Mouse (Mus musculus) hindbrain, postnatal 0 days (tissue): ENCODE data around the gene Xrra1. TPM values are rescaled to one million over a fixed set of nuclear protein-coding genes. Genes with fewer than 3 reads are reported as not detected.
A peak's percentile ranks its signal among the peaks of the same experiment; 100 is the strongest.
"Not testable (repeated sequence)": the region's sequence is repeated elsewhere in the genome, so short reads cannot be mapped to it uniquely, and the experiment has no call there.

Experiments used
- ATAC-seq: fragments of 200-750 bp; cut with Nextera tagmentation; 2 replicates; pipeline ENCODE4 v1.8.0; 2017; ENCODE audit warnings: mild to moderate bottlenecking, moderate TSS enrichment, moderate library complexity
- DNase-seq: peaks from one replicate; pipeline ENCODE4 v3.0.0-alpha.2; 2015; ENCODE audit warnings: low spot score
- H3K27ac ChIP-seq: fragments of 300-500 bp; sonication (generic); 2 replicates; pipeline ENCODE4 v1.5.1; 2014; ENCODE audit warnings: mild to moderate bottlenecking
- H3K27me3 ChIP-seq: fragments of 300-500 bp; sonication (generic); 2 replicates; pipeline ENCODE4 v1.6.1; 2014; ENCODE audit warnings: low read length, mixed read lengths; ENCODE audit not compliant: insufficient read depth
- H3K36me3 ChIP-seq: fragments of 300-500 bp; sonication (generic); 2 replicates; pipeline ENCODE4 v1.6.1; 2014; ENCODE audit warnings: low read length, mixed read lengths; ENCODE audit not compliant: insufficient read depth
- H3K4me1 ChIP-seq: fragments of 300-500 bp; sonication (generic); 2 replicates; pipeline ENCODE4 v1.6.1; 2014; ENCODE audit warnings: antibody characterized with exemption, low read length, mixed read lengths; ENCODE audit not compliant: insufficient read depth
- H3K4me2 ChIP-seq: fragments of 300-500 bp; sonication (generic); 2 replicates; pipeline ENCODE4 v1.6.1; 2014; ENCODE audit warnings: low read depth, mild to moderate bottlenecking, low read length, moderate library complexity, mixed read lengths
- H3K4me3 ChIP-seq: fragments of 300-500 bp; sonication (generic); 2 replicates; pipeline ENCODE4 v1.5.1; 2014; ENCODE audit warnings: low read length
- H3K9ac ChIP-seq: fragments of 300-500 bp; sonication (generic); replicated peaks from 2 replicates; pipeline ENCODE4 v1.6.1; 2014; ENCODE audit warnings: mild to moderate bottlenecking, low read length, moderate library complexity, mixed read lengths
- H3K9me3 ChIP-seq: fragments of 300-500 bp; sonication (generic); 2 replicates; pipeline ENCODE4 v1.6.1; 2016; ENCODE audit warnings: low read length, mixed read lengths
- CTCF ChIP-seq: IDR thresholded peaks from 2 replicates; pipeline ENCODE4 v1.5.1; 2016; ENCODE audit warnings: antibody characterized with exemption, control low read depth, low read depth
- WGBS: fragments of 180-500 bp; shearing (Covaris S2); extraction: QIAGEN DNeasy Blood & Tissue Kit; methylation state at CpG from one replicate; pipeline ENCODE4 v1.1.7; 2014; 5-methylcytosine and 5-hydroxymethylcytosine counted together
- polyA plus RNA-seq: library from polyadenylated mRNA; unstranded; fragments of >200 nt; fragmentation: Nextera tagmentation; extraction: Ambion mirVana; gene quantifications from 2 replicates; pipeline ENCODE4 v1.2.1, GENCODE M21; 2015
- total RNA-seq: library from RNA; depleted of rRNA; stranded (reverse); fragments of >200 nt; gene quantifications from 2 replicates; pipeline ENCODE4 v1.2.3, GENCODE M21; 2014

Xrra1 gene
- total and polyA plus RNA-seq, 2 experiments from 2014 or later, result 1.3 to 2.6 TPM

DNA sequence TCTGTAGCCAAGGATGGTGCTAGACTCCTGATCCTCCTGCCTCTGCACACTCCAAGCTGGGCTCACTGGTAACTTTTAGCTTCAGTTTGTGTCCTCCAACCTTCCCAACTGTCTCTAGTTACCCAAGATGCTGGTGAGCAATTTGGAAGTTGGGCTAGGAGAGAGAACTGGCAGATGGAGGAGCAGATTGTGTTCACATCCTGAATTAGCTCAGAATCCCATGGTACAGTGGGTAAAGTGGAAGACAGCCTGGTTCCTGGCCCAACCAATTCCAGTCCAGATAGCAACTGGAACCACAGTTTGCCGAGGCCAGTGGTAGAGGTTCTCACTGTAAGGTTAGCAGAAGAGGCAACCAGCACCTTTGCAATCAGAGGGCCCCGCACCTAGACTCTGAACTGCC, 60.2 kb downstream of the Xrra1 start:
- Histone ChIP-seq H3K27me3 (no peaks in the 10 kb centered on the region), H3K4me1 (peaks cover 16% of the 10 kb centered on the region), H3K9me3 (no peaks in the 10 kb centered on the region), H3K4me3 (no peak overlapping the region), H3K9ac (no peak overlapping the region), H3K4me2 (no peak overlapping the region), H3K36me3 (peaks cover 8% of the 10 kb centered on the region; the same call in 1 of the 2 replicates), H3K27ac (no peak overlapping the region)
- 80% methylated on average over 2 of the region's 2 CpGs for WGBS
- no peak for DNase-seq
- no peak for ATAC-seq
- no peak for TF ChIP-seq CTCF

DNA sequence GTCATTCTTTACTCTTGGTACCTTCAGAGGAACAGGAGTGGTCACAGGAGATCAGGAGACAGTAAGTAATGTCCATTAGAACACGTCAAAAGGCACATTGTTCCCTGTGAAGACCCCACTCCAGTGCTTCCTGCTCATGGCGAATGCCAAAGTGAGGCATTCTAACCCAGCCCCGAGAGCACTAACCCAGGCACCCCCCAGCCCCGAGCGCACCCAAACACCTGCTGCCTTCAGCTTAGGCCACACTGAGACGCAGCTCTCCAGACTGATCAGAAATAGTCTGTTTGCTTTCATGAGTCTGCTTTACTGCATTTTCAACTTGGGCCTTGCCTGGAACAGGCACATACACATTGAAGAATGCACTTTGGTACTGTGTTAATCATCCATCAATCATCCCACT, 61.1 kb downstream of the Xrra1 start:
- no peaks in the 10 kb centered on the region for H3K27me3 ChIP-seq
- DNase-seq, result no peak
- no peak overlapping the region for H3K9ac ChIP-seq
- no peak overlapping the region for H3K4me2 ChIP-seq
- 88% methylated on average over 6 of the region's 6 CpGs for WGBS
- peaks cover 16% of the 10 kb centered on the region for H3K36me3 ChIP-seq
- H3K4me1 ChIP-seq, result peaks cover 16% of the 10 kb centered on the region
- ATAC-seq, result no peak
- no peak overlapping the region for H3K27ac ChIP-seq
- no peak for TF ChIP-seq CTCF
- no peak overlapping the region for H3K4me3 ChIP-seq
- H3K9me3 ChIP-seq, result no peaks in the 10 kb centered on the region

DNA sequence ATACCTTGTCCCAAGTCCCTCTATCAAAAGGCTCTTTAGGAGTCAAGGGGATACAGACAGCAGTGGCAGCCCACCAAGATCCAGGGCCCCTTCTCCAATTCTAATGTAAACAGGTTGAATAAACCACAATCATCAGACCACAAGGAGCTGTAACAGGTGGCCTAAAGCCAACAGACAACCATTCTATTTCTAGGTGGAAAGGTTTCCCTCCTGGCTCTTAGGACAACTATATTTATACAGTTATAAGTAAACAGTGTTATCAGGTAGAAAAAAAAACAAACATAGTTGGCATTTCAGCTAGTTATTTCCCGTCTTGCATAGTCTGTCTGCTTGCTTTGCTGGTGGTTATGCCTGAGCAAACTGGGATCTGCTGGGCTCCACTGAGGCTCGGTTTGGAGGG, 61.5 kb downstream of the Xrra1 start:
- no peak overlapping the region for H3K9ac ChIP-seq
- H3K9me3 ChIP-seq, result no peaks in the 10 kb centered on the region
- H3K27me3 ChIP-seq, result no peaks in the 10 kb centered on the region
- H3K36me3 ChIP-seq, result peaks cover 20% of the 10 kb centered on the region
- WGBS, result 88% methylated on average over 2 of the region's 2 CpGs
- no peak for DNase-seq
- H3K4me3 ChIP-seq, result no peak overlapping the region
- peaks cover 16% of the 10 kb centered on the region for H3K4me1 ChIP-seq
- H3K4me2 ChIP-seq, result no peak overlapping the region
- no peak overlapping the region for H3K27ac ChIP-seq
- TF ChIP-seq CTCF, result no peak
- no peak for ATAC-seq

DNA sequence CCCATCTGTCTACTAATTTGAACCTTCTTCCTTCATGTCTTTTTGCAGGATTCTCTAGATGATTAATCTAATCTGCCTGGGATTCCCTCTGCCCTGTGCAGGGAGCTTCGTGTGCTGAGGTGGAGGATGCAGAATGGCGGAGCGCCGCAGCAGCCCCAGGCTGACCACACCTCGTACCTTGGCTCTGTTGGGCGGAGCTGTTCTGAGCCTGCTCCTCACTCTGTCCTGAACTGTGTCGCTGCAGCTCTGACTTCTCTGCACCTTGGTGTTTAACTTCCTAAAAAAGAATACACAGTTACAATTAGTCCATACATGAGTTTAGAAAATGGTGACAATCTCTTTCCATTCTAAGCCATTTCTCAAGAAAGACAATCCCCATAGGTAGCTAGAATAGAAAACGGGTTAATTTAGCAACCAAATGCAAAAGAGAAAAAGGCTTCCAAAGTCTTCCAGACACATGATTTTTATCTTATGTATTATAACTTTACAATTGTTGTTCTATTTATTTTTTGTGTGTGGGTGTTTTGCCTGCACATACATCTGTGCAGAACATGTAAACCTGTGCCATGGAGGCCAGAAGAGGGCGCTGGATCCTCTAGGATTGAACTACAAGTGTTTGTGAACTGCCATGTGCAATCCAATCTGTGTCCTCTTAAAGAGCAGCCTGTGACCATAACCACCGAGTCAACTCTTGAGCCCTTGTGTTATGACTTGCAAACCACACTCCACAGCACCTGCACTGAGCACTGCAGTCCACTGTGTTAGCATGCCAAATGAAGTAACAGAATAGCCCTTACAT, 68.2 kb downstream of the Xrra1 start:
- Histone ChIP-seq H3K4me2 (no peak overlapping the region), H3K4me3 (no peak overlapping the region)
- TF ChIP-seq CTCF, result peak; percentile 81

DNA sequence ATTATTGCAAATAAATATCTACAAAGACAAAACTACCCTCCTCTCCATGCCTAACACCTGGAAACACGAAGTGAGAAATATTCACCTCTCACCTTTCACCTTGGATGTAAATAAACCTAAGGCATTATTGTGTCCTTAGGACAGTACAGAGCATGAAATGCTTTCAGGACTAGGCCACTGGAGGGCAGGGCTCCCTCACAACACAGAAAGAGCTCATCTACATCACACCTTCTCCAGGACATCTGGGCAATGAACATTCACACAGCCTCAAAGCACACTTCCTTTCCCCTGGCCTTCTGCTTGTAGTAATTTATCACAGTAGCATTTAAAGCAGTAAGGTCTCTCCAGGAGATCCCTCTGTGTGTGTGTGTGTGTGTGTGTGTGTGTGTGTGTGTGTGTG, 76.8 kb downstream of the Xrra1 start:
- Histone ChIP-seq H3K9ac (no peak overlapping the region), H3K27ac (no peak overlapping the region), H3K36me3 (peaks cover 19% of the 10 kb centered on the region), H3K9me3 (no peaks in the 10 kb centered on the region), H3K4me1 (no peaks in the 10 kb centered on the region), H3K4me2 (no peak overlapping the region), H3K27me3 (no peaks in the 10 kb centered on the region), H3K4me3 (no peak overlapping the region)
- WGBS, result 80% methylated on average over 1 of the region's 1 CpGs
- ATAC-seq (no peak), DNase-seq (peak; percentile 31)
- peak; percentile 70 for TF ChIP-seq CTCF

More for the DNA sequence above, 68.2 kb downstream of the Xrra1 start:
- 77% methylated on average over 10 of the region's 10 CpGs for WGBS
- no peaks in the 10 kb centered on the region for H3K4me1 ChIP-seq
- H3K9me3 ChIP-seq, result no peaks in the 10 kb centered on the region
- H3K27me3 ChIP-seq, result no peaks in the 10 kb centered on the region
- peaks cover 31% of the 10 kb centered on the region for H3K36me3 ChIP-seq
- ATAC-seq, result peak; percentile 76
- peak; percentile 85 for DNase-seq
- H3K27ac ChIP-seq, result no peak overlapping the region
- no peak overlapping the region for H3K9ac ChIP-seq

DNA sequence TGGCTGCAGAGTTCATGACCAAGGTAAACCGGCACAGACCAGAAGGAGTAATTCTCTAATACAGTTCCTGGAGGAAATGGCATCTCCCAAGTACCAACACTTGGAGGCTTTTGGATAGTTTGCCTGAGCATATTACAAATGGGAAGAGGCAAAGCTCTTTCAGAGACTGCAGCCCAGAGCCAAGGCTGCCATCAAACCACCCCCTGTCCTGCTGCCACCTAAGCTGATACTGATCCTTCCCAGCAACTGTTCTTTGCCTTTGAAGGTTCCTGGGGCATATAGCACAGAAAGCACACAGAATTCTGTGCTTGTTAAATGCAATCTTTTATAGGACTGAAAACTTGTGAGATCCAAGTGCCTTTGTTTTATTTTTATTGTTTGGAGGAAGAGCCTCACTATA, 81.8 kb downstream of the Xrra1 start:
- peaks cover 25% of the 10 kb centered on the region for H3K36me3 ChIP-seq
- H3K9me3 ChIP-seq, result no peaks in the 10 kb centered on the region
- H3K4me1 ChIP-seq, result no peaks in the 10 kb centered on the region
- no peak overlapping the region for H3K9ac ChIP-seq
- WGBS, result 100% methylated on average over 1 of the region's 1 CpGs
- H3K27ac ChIP-seq, result no peak overlapping the region
- no peak for TF ChIP-seq CTCF
- H3K27me3 ChIP-seq, result no peaks in the 10 kb centered on the region
- ATAC-seq (no peak), DNase-seq (no peak)
- H3K4me3 ChIP-seq, result no peak overlapping the region
- no peak overlapping the region for H3K4me2 ChIP-seq

DNA sequence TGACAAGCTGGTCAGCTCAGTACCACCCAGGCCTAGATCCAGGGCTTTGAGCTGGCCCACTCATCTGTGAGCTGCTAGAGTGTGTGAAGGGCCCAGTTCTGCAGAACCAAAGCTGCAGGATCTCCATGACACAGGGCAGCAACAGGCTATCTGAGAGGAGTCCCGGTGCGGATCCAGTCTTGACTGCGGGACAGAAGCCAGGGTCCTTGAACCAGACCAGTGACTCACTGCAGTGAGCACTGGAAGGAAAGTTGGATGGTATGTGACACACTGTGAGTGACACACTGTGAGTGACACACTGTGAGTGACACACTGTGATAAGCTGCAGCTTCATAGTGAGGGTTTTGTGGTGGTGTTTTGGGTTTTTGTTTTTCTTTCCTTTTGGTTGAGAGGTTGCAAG, 85.6 kb downstream of the Xrra1 start:
- H3K27me3 ChIP-seq, result no peaks in the 10 kb centered on the region
- no peak for DNase-seq
- H3K36me3 ChIP-seq, result peaks cover 30% of the 10 kb centered on the region
- H3K27ac ChIP-seq, result no peak overlapping the region
- no peaks in the 10 kb centered on the region for H3K4me1 ChIP-seq
- no peak for ATAC-seq
- no peaks in the 10 kb centered on the region for H3K9me3 ChIP-seq
- no peak overlapping the region for H3K4me3 ChIP-seq
- no peak for TF ChIP-seq CTCF
- no peak overlapping the region for H3K9ac ChIP-seq
- over 99% methylated on average over 3 of the region's 3 CpGs for WGBS
- no peak overlapping the region for H3K4me2 ChIP-seq

DNA sequence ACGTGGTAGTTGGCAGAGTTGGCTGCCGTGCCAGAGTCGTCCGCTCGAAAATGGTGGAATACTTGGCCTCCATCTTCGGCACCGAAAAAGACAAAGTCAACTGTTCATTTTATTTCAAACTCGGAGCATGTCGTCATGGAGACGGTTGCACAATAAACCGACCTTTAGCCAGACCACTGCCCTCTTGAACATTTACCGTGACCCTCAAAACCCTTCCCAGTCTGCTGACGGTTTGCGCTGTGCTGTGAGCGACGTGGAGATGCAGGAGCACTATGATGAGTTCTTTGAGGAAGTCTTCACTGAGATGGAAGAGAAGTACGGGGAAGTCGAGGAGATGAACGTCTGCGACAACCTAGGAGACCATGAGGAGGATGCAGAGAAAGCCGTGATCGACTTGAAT, 86.1 kb downstream of the Xrra1 start:
- H3K9me3 ChIP-seq, ATAC-seq, H3K27ac ChIP-seq, H3K4me3 ChIP-seq, DNase-seq, H3K9ac ChIP-seq, H3K27me3 ChIP-seq, H3K4me2 ChIP-seq, H3K4me1 ChIP-seq: not testable (repeated sequence)
- WGBS, result 90% methylated on average over 22 of the region's 22 CpGs
- peaks cover 30% of the 10 kb centered on the region for H3K36me3 ChIP-seq
